Mouse (Mus musculus): Measurements from ENCODE around the gene Shisa7. TPM values are rescaled to one million over a fixed set of nuclear protein-coding genes. Genes with fewer than 3 reads are reported as not detected.
A peak's percentile ranks its signal among the peaks of the same experiment; 100 is the strongest.
"Not testable (repeated sequence)": the region's sequence is repeated elsewhere in the genome, so short reads cannot be mapped to it uniquely, and the experiment has no call there.

Shisa7 gene
- polyA plus RNA-seq, 1 experiment: 2.5 TPM

GRCm38 (mm10) chr7:4865090-4865489 is 20.6 kb upstream of the Shisa7 start:
- Histone ChIP-seq H3K4me3 (replicated peaks; ENCODE audit: extremely low read depth, low read depth, low read length) (no peak overlapping the region), H3K4me1 (ENCODE audit: control insufficient read depth, insufficient read depth, low read length) (peaks cover 3% of the 10 kb centered on the region)
- TF ChIP-seq POLR2A (IDR thresholded peaks at IDR 0.05; ENCODE audit: borderline replicate concordance, extremely low read depth, low read depth, low read length) (no peak), CTCF (IDR thresholded peaks at IDR 0.05; ENCODE audit: insufficient read depth, low read length) (peak; percentile 27; the same call in 1 of the 2 replicates)
- DNase-seq: peak; percentile 26
- WGBS: 56% methylated on average over 5 of the region's 5 CpGs

GRCm38 (mm10) chr7:4864130-4864845 is 19.8 kb upstream of the Shisa7 start:
- H3K4me3 ChIP-seq (replicated peaks; ENCODE audit: extremely low read depth, low read depth, low read length): no peak overlapping the region

GRCm38 (mm10) chr7:4863541-4864080 is 19.1 kb upstream of the Shisa7 start:
- 61% methylated on average over 7 of the region's 7 CpGs for WGBS
- TF ChIP-seq POLR2A (IDR thresholded peaks at IDR 0.05; ENCODE audit: borderline replicate concordance, extremely low read depth, low read depth, low read length) (no peak), CTCF (IDR thresholded peaks at IDR 0.05; ENCODE audit: insufficient read depth, low read length) (no peak)
- Histone ChIP-seq H3K4me1 (ENCODE audit: control insufficient read depth, insufficient read depth, low read length) (peaks cover 3% of the 10 kb centered on the region), H3K4me3 (replicated peaks; ENCODE audit: extremely low read depth, low read depth, low read length) (no peak overlapping the region)
- no peak for DNase-seq

More at GRCm38 (mm10) chr7:4864130-4864845, 19.8 kb upstream of the Shisa7 start:
- 60% methylated on average over 5 of the region's 5 CpGs for WGBS
- TF ChIP-seq POLR2A (IDR thresholded peaks at IDR 0.05; ENCODE audit: borderline replicate concordance, extremely low read depth, low read depth, low read length) (no peak), CTCF (IDR thresholded peaks at IDR 0.05; ENCODE audit: insufficient read depth, low read length) (no peak)
- peaks cover 3% of the 10 kb centered on the region for H3K4me1 ChIP-seq (ENCODE audit: control insufficient read depth, insufficient read depth, low read length)
- no peak for DNase-seq

GRCm38 (mm10) chr7:4863041-4863440 is 18.5 kb upstream of the Shisa7 start:
- DNase-seq: peak; percentile 65

GRCm38 (mm10) chr7:4860926-4861325 is 16.4 kb upstream of the Shisa7 start:
- not testable (repeated sequence) for H3K4me3 ChIP-seq (replicated peaks; ENCODE audit: extremely low read depth, low read depth, low read length); H3K4me1 ChIP-seq (ENCODE audit: control insufficient read depth, insufficient read depth, low read length); DNase-seq
- 74% methylated on average over 3 of the region's 3 CpGs for WGBS

More at GRCm38 (mm10) chr7:4863041-4863440, 18.5 kb upstream of the Shisa7 start:
- 13% methylated on average over 1 of the region's 1 CpGs for WGBS
- TF ChIP-seq POLR2A (IDR thresholded peaks at IDR 0.05; ENCODE audit: borderline replicate concordance, extremely low read depth, low read depth, low read length): no peak
- TF ChIP-seq CTCF (IDR thresholded peaks at IDR 0.05; ENCODE audit: insufficient read depth, low read length): no peak
- Histone ChIP-seq H3K4me1 (ENCODE audit: control insufficient read depth, insufficient read depth, low read length) (peaks cover 3% of the 10 kb centered on the region), H3K4me3 (replicated peaks; ENCODE audit: extremely low read depth, low read depth, low read length) (no peak overlapping the region)

GRCm38 (mm10) chr7:4859418-4859978 is 15.0 kb upstream of the Shisa7 start:
- no peak for TF ChIP-seq CTCF (IDR thresholded peaks at IDR 0.05; ENCODE audit: insufficient read depth, low read length)
- no peak for TF ChIP-seq POLR2A (IDR thresholded peaks at IDR 0.05; ENCODE audit: borderline replicate concordance, extremely low read depth, low read depth, low read length)
- DNase-seq: no peak
- no peak overlapping the region for H3K4me3 ChIP-seq (replicated peaks; ENCODE audit: extremely low read depth, low read depth, low read length)
- 52% methylated on average over 12 of the region's 12 CpGs for WGBS
- peaks cover 3% of the 10 kb centered on the region for H3K4me1 ChIP-seq (ENCODE audit: control insufficient read depth, insufficient read depth, low read length)

GRCm38 (mm10) chr7:4857321-4857720 is 12.8 kb upstream of the Shisa7 start:
- 61% methylated on average over 7 of the region's 7 CpGs for WGBS
- TF ChIP-seq CTCF (IDR thresholded peaks at IDR 0.05; ENCODE audit: insufficient read depth, low read length) (no peak), POLR2A (IDR thresholded peaks at IDR 0.05; ENCODE audit: borderline replicate concordance, extremely low read depth, low read depth, low read length) (no peak)
- Histone ChIP-seq H3K4me3 (replicated peaks; ENCODE audit: extremely low read depth, low read depth, low read length) (no peak overlapping the region), H3K4me1 (ENCODE audit: control insufficient read depth, insufficient read depth, low read length) (no peaks in the 10 kb centered on the region)
- no peak for DNase-seq

- 89% methylated on average over 9 of the region's 9 CpGs for WGBS
- Histone ChIP-seq H3K4me1 (ENCODE audit: control insufficient read depth, insufficient read depth, low read length) (no peaks in the 10 kb centered on the region), H3K4me3 (replicated peaks; ENCODE audit: extremely low read depth, low read depth, low read length) (no peak overlapping the region)
- DNase-seq: no peak
- TF ChIP-seq CTCF (IDR thresholded peaks at IDR 0.05; ENCODE audit: insufficient read depth, low read length) (no peak), POLR2A (IDR thresholded peaks at IDR 0.05; ENCODE audit: borderline replicate concordance, extremely low read depth, low read depth, low read length) (no peak)
Observed at GRCm38 (mm10) chr7:4856508-4856907, 12.0 kb upstream of the Shisa7 start.

GRCm38 (mm10) chr7:4853613-4854012 is 9.1 kb upstream of the Shisa7 start:
- DNase-seq: no peak
- H3K4me1 ChIP-seq (ENCODE audit: control insufficient read depth, insufficient read depth, low read length): no peaks in the 10 kb centered on the region
- 72% methylated on average over 3 of the region's 3 CpGs for WGBS
- no peak overlapping the region for H3K4me3 ChIP-seq (replicated peaks; ENCODE audit: extremely low read depth, low read depth, low read length)
- TF ChIP-seq CTCF (IDR thresholded peaks at IDR 0.05; ENCODE audit: insufficient read depth, low read length): no peak
- no peak for TF ChIP-seq POLR2A (IDR thresholded peaks at IDR 0.05; ENCODE audit: borderline replicate concordance, extremely low read depth, low read depth, low read length)

- 71% methylated on average over 8 of the region's 8 CpGs for WGBS
- no peak for DNase-seq
- Histone ChIP-seq H3K4me3 (replicated peaks; ENCODE audit: extremely low read depth, low read depth, low read length) (no peak overlapping the region), H3K4me1 (ENCODE audit: control insufficient read depth, insufficient read depth, low read length) (no peaks in the 10 kb centered on the region)
- no peak for TF ChIP-seq POLR2A (IDR thresholded peaks at IDR 0.05; ENCODE audit: borderline replicate concordance, extremely low read depth, low read depth, low read length)
- TF ChIP-seq CTCF (IDR thresholded peaks at IDR 0.05; ENCODE audit: insufficient read depth, low read length): no peak
Observed at GRCm38 (mm10) chr7:4851315-4851688, 6.8 kb upstream of the Shisa7 start.
